Mouse (Mus musculus) neutrophil, adult 59 days (primary cell): ENCODE data around the gene Jkamp. TPM values are rescaled to one million over a fixed set of nuclear protein-coding genes. Genes with fewer than 3 reads are reported as not detected.

Experiments used
- total RNA-seq, 2 experiments: library from RNA; stranded (reverse); gene quantifications; 1 replicate in 1 of 2; 2 replicates in 1 of 2; pipeline ENCODE4 v1.2.4; 2023

The Jkamp gene
- total RNA-seq = 10 to 100 TPM; 15.9 TPM

GRCm38 (mm10) chr12:72085329-72086165, at the start of gene Jkamp, which contains the start of gene L3hypdh:
TSS of gene Jkamp (plus strand) at chr12:72085589.
TSS of gene L3hypdh (minus strand) at chr12:72085439.

GRCm38 (mm10) chr12:72070327-72071269, 14.8 kb upstream of the Jkamp start, which contains the start of gene Gpr135:
TSS of gene Gpr135 (minus strand) at chr12:72071125.

Other genes starting within 250 kb of the Jkamp start
- gene Gpr135, start 14.5 kb upstream of the Jkamp start, total RNA-seq = under 1 TPM in 1 of 2 experiments, not detected in 1; 0.11 TPM
- gene L3hypdh, start 150 bp upstream of the Jkamp start, total RNA-seq = under 1 TPM; 0.18 to 0.68 TPM
- not detected for gene Ccdc175, start 99.4 kb downstream of the Jkamp start, total RNA-seq